Mouse (Mus musculus) ovary, postnatal 36 days (tissue): ENCODE measurements at regions not wholly inside any gene's neighbourhood (a gene's known extent, or its start where the extent isn't known, plus 50 kb on each side); places are given as distances from the start of the nearest gene placed in this dataset.

ENCODE experiments used
- DNase-seq: peaks from one replicate; pipeline ENCODE4 v3.0.0; 2022; ENCODE audit warnings: low spot score, mixed read lengths

- DNase-seq = no peak
Measured at GRCm38 (mm10) chr7:113621316-113621715, 107.7 kb downstream of the Far1 start.

GRCm38 (mm10) chr7:113621898-113622510 lies 108.4 kb downstream of the Far1 start:
- no peak for DNase-seq

GRCm38 (mm10) chr7:113623296-113623695 lies 109.7 kb downstream of the Far1 start:
- DNase-seq = no peak

- no peak for DNase-seq
Measured at GRCm38 (mm10) chr7:113623962-113624361, 110.3 kb downstream of the Far1 start.

- no peak for DNase-seq
Measured at GRCm38 (mm10) chr7:113626734-113627133, 113.1 kb downstream of the Far1 start.

- no peak for DNase-seq
Measured at GRCm38 (mm10) chr7:113637011-113637600, 123.5 kb downstream of the Far1 start.

GRCm38 (mm10) chr7:113638098-113638497 lies 124.5 kb downstream of the Far1 start:
- no peak for DNase-seq

- DNase-seq = no peak
Measured at GRCm38 (mm10) chr7:113642540-113642939, 123.3 kb upstream of the Spon1 start.

- no peak for DNase-seq
Measured at GRCm38 (mm10) chr7:113650631-113651030, 115.2 kb upstream of the Spon1 start.

GRCm38 (mm10) chr7:113651696-113652095 lies 114.1 kb upstream of the Spon1 start:
- no peak for DNase-seq

- DNase-seq = peak; percentile 33
Measured at GRCm38 (mm10) chr7:113653130-113653529, 112.7 kb upstream of the Spon1 start.

- no peak for DNase-seq
Measured at GRCm38 (mm10) chr7:113655336-113655735, 110.5 kb upstream of the Spon1 start.

GRCm38 (mm10) chr7:113672779-113673595 lies 92.8 kb upstream of the Spon1 start:
- DNase-seq = no peak

GRCm38 (mm10) chr7:113673596-113673956 lies 92.2 kb upstream of the Spon1 start:
- DNase-seq = no peak

- DNase-seq = no peak
Measured at GRCm38 (mm10) chr7:113682271-113682670, 83.5 kb upstream of the Spon1 start.

GRCm38 (mm10) chr7:113685349-113685748 lies 80.4 kb upstream of the Spon1 start:
- no peak for DNase-seq

GRCm38 (mm10) chr7:113686527-113686926 lies 79.3 kb upstream of the Spon1 start:
- DNase-seq = no peak

- DNase-seq = no peak
Measured at GRCm38 (mm10) chr7:113687566-113687965, 78.2 kb upstream of the Spon1 start.

GRCm38 (mm10) chr7:113688231-113688669 lies 77.5 kb upstream of the Spon1 start:
- no peak for DNase-seq

GRCm38 (mm10) chr7:113688717-113689116 lies 77.1 kb upstream of the Spon1 start:
- DNase-seq = no peak

- no peak for DNase-seq
Measured at GRCm38 (mm10) chr7:113689131-113689530, 76.7 kb upstream of the Spon1 start.

GRCm38 (mm10) chr7:113691756-113692155 lies 74.0 kb upstream of the Spon1 start:
- DNase-seq = no peak

GRCm38 (mm10) chr7:113693526-113693925 lies 72.3 kb upstream of the Spon1 start:
- no peak for DNase-seq
